Mouse (Mus musculus) frontal cortex, postnatal 25 days (tissue): ENCODE data around the gene Tmem270.

ENCODE experiments used
- DNase-seq, 2 experiments: peaks; one replicate each; pipeline ENCODE4 v3.0.0; 2022; ENCODE audit warnings: low spot score in 2 of 2

The Tmem270 gene

GRCm38 (mm10) chr5:134929988-134930387 lies 23.5 kb upstream of the Tmem270 start:
- DNase-seq, result no peak

DNA sequence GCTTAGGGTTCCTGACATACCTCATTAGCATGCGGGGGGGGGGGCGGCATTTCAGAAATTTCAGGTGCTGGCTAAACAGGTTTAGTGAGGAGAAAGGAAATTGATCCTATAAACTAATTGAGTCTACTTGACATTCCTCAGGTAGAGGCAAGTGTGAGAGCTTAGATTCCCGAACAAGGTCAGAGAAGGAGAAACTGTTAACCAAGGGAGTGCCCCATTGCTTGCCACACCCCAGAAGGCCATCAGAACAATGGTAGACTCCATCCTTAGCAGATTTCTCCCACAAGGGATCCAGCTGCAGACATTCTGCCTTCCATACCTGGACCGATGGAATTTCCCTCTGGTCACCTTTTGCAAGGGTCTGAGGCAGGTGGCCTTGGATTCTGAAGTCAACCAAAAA lies 20.2 kb upstream of the Tmem270 start:
- no peak for DNase-seq

DNA sequence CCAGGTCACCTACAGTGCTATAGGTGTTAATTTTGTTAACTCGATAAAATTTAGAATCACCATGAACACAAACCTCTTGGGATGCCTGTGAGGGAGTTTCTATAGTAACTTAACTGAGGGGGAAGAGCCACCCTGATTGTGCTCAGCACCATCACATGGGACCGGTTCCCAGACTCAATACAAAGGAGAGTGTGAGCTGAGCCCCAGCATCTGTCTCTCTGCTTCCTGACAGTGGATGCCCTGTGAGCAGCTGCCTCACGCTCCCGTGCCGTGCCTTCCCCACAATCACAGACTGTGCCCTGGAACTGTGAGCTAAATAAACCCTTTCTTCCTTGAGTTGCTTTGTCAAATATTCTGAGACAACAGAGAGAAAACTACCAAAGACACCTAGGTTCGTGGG lies 16.6 kb upstream of the Tmem270 start:
- DNase-seq, result no peak

- DNase-seq, result no peak
These were observed 14.6 kb upstream of the Tmem270 start for GRCm38 (mm10) chr5:134921106-134921505.

DNA sequence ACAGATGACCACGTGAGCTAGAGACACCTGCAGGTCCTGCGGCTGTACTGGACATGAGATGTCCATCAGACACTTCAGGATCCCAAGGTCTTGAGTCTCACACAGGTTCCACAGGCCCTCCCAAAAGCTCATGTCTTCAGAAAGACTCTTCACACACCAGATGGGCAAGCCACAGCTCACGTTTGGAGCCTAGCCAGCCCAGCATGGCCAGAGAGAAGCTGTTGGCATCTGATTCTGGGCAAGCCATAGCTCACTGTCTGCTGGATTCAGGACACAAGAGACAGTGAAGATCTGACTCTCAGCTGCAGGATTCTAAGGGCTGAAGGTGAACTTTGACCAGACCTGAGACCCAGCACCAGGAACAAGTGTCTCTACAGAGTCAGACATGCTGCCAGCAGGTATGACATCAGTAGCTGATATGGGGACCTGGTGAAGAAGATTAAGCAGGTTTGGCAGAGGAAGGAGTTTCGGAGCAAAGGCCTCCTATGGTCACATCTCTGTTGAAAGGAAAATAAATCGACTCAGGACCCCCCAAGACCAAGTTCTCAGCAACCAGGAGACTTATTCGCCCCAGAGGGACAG lies 13.7 kb upstream of the Tmem270 start:
- no peak for DNase-seq

GRCm38 (mm10) chr5:134919097-134919496 lies 12.6 kb upstream of the Tmem270 start:
- DNase-seq, result no peak

- DNase-seq, result no peak
These were observed 11.7 kb upstream of the Tmem270 start for GRCm38 (mm10) chr5:134918071-134918832.

- DNase-seq, result no peak
These were observed 8.8 kb upstream of the Tmem270 start, which contains the start of gene Cldn13 for GRCm38 (mm10) chr5:134915311-134915710. TSS of gene Cldn13 (minus strand) at chr5:134915526.

DNA sequence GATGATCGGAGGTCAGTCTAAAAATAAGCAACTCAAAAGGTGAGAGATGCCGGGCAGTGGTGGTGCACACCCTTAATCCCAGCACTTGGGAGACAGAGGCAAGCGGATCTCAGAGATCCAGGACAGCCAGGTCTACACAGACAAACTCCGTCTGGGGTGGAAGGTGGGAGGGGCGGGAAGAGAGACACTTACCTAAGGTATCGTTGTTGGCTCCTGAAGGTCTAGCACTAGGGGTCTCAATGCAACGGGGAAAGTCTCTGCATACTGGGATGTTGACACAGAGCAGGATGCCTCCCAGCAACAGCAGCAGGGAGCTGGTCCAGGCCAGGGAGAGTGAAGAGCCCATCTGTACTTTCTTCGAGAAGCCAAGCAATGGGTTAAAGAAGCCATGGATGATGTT lies 8.0 kb upstream of the Tmem270 start:
- DNase-seq, result no peak

DNA sequence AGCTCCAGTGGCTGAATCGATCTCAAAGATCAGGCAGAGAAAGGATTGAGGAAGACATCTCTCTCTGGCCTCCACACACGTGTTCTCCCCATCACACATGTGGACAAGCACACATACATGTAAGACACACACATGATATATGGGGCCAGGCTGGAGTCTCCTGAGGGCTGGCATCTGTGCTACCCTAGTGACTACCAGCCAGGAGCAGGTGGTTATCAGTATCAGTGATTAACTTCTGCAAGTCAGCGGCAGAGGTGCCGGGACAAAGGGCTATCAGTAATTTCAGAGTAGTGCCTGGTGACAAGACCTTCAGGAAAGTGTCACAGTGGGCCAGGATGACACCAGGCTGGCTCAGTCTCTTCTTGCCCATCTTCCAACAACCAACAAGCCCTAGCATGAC lies 7.2 kb upstream of the Tmem270 start:
- DNase-seq, result no peak

DNA sequence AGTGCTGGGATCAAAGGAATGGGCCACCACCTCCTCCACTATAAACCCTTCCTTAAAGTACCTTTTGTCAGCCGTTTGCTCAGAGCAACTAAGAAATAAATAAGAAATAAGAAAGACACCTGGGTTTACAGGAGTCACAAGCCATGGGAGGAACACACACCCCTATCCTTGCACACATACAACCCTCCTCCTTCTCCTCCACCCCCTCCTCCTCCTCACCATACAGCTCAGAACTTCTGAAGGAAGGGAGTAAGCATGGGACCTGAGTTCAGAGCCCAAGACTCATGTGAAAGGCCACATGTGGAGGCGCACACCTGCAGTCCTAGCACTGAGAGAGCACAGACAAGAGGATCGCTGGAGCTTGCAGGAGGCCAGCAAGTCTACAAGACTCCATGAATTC lies 6.8 kb upstream of the Tmem270 start:
- no peak for DNase-seq

DNA sequence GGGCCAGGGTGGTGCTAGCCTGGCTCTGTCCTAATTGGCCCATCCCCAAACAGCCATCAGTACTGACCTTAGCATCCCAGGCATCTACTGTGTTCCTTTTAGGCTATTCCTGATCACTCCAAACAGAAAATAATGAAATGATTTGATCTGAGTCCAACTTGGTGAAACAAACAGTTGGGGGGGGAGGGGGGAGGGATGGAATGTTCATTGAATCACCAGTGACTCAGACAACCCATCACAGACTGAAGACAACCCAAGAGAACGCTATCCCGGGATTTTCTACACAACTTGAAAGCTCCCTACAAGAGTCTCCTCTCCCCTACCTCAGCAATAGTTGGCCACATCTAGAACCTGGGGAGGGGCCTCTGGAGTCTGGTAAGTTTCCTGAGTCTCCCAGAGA lies 5.4 kb upstream of the Tmem270 start:
- no peak for DNase-seq

DNA sequence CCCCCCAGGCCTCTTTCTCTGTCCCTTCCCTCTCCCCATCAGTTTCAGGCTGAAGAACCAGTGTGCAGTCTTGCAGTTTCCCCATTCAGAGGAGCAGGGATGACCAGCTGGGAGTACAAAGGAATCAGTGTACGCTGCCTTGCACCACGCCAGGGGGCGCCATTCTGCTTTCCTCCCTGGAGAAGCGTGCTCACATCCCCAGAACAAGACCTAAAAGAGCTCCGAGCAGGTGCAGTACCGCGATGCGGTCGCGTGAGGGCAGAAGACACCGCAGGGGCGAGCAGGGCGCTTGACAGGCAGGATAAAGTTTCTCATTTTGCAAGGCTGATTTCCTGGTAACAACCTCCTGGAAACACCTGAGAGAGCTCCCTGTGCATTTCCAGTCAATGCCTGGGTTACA lies 602 bp upstream of the Tmem270 start:
- peak; percentile 95 to 97 for DNase-seq

GRCm38 (mm10) chr5:134901644-134902027 lies 4.9 kb downstream of the Tmem270 start:
- DNase-seq, result no peak

DNA sequence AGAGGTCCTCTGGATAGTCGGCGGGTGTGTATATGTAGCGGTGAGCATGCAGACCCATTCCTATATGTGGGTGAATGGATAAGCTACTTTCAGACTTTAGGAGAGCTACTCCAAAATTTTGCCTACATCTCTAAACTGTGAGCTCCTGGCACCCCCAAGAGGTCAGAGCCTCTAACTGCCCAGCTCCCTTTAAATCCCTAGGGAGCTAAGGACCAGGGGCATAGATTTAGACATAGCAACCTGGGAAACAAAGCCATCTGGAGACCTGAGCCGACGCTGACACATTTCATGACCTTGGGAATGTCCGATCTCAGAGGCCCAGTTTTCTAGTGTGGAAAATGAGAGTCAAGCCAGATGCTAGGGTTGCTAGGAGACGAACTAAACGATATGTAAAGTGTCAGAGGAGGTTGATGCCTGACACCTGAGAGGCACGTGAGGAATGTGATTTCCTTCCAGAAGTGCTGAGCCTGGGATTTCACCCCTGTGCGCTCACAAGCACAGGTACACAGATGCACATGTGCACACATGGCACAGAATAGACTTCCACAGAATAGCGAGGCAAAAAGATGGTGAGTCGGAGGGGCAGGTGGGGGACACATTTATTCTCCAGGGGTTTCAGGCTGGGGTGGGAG lies 5.4 kb downstream of the Tmem270 start:
- DNase-seq, result peak in 1 of 2 experiments; percentile 10

DNA sequence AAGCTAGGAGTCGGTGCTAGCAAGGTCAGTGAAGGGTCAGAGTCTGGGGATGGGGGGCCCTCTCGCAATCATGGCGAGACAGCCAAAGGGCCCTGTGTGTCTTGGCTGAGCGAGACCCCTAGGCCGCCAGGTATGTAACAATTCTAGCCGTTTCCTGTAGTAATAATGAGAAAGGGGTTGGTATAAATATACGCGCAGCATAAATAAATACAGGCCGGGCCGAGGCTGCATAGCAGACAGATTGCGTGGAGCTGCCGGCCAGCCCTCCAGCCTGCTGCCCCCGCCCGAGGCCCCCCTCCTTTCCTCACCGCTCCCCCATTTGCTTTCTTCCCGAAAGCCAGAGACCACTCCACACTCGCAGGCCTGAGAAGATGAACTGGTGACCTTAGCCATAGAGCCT lies 8.9 kb downstream of the Tmem270 start:
- no peak for DNase-seq

- no peak for DNase-seq
These were observed 9.6 kb downstream of the Tmem270 start for GRCm38 (mm10) chr5:134896965-134897364.

GRCm38 (mm10) chr5:134895291-134895690 lies 11.2 kb downstream of the Tmem270 start:
- no peak for DNase-seq

- DNase-seq, result no peak
These were observed 13.8 kb downstream of the Tmem270 start for GRCm38 (mm10) chr5:134892717-134893116.

GRCm38 (mm10) chr5:134891552-134891951 lies 15.0 kb downstream of the Tmem270 start:
- no peak for DNase-seq

GRCm38 (mm10) chr5:134890601-134891054 lies 15.9 kb downstream of the Tmem270 start:
- no peak for DNase-seq

DNA sequence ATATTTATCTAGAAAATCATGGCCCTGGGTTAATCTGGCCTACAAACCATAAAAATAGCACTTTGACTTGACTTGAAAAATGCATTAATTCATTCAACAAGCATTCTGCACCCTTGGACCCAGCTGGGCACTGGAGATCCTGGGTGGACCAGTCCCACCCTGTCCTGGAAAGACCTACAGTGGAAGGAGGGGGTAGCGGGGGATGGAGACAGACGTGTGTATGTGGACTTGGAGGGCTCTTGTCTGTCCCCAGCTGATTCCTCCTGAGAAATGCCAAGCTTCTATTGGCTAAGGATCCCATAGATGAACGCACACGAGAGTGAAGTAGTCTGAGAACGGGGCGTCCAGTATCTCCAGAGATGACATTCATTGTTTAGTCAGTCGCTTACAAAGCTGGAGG lies 18.0 kb downstream of the Tmem270 start:
- no peak for DNase-seq
